Mouse (Mus musculus): Measurements from ENCODE around the gene Matn1.

The Matn1 gene

GRCm38 (mm10) chr4:130973332-130974263, 29.4 kb downstream of the Matn1 start:
- in situ Hi-C loops (cut with MseI, MboI) = no loop called here

GRCm38 (mm10) chr4:130978981-130979380, 34.8 kb downstream of the Matn1 start:
- in situ Hi-C loops (cut with MseI, MboI) = no loop called here

GRCm38 (mm10) chr4:130984416-130985182, 40.4 kb downstream of the Matn1 start:
- in situ Hi-C loops (cut with MseI, MboI) = no loop called here

- in situ Hi-C loops (cut with MseI, MboI) = no loop called here
Measured at GRCm38 (mm10) chr4:130987046-130987445, 42.9 kb downstream of the Matn1 start.

- in situ Hi-C loops (cut with MseI, MboI) = no loop called here
Measured at GRCm38 (mm10) chr4:130988219-130988839, 44.1 kb downstream of the Matn1 start.

- in situ Hi-C loops (cut with MseI, MboI) = no loop called here
Measured at GRCm38 (mm10) chr4:130989146-130989545, 45.0 kb downstream of the Matn1 start.

- in situ Hi-C loops (cut with MseI, MboI) = no loop called here
Measured at GRCm38 (mm10) chr4:130990966-130991365, 46.8 kb downstream of the Matn1 start.

GRCm38 (mm10) chr4:130994556-130994955, 50.4 kb downstream of the Matn1 start:
- in situ Hi-C loops (cut with MseI, MboI) = no loop called here

- in situ Hi-C loops (cut with MseI, MboI) = no loop called here
Measured at GRCm38 (mm10) chr4:130999744-131000527, 55.8 kb downstream of the Matn1 start.

- in situ Hi-C loops (cut with MseI, MboI) = no loop called here
Measured at GRCm38 (mm10) chr4:131000614-131001178, 56.5 kb downstream of the Matn1 start.
